Mouse (Mus musculus) kidney, postnatal 0 days (tissue): Measurements from ENCODE around the gene Nkx2-2. TPM values are rescaled to one million over a fixed set of nuclear protein-coding genes. Genes with fewer than 3 reads are reported as not detected.

Experiments
- ATAC-seq: fragments of 200-750 bp; cut with Nextera tagmentation; replicated peaks from 2 replicates; pipeline ENCODE4 v1.8.0; 2017; ENCODE audit warnings: low read depth, moderate number of reproducible peaks, moderate TSS enrichment, moderate library complexity; ENCODE audit not compliant: low FRiP score
- DNase-seq: peaks from one replicate; pipeline ENCODE4 v3.0.0-alpha.2; 2016; ENCODE audit warnings: low spot score
- H3K27ac ChIP-seq: fragments of 300-500 bp; sonication (generic); 2 replicates; pipeline ENCODE4 v1.5.1; 2014; ENCODE audit warnings: mild to moderate bottlenecking
- H3K27me3 ChIP-seq: fragments of 300-500 bp; sonication (generic); 2 replicates; pipeline ENCODE4 v1.6.1; 2014; ENCODE audit warnings: low read length, mixed read lengths; ENCODE audit not compliant: insufficient read depth
- H3K36me3 ChIP-seq: fragments of 300-500 bp; sonication (generic); 2 replicates; pipeline ENCODE4 v1.6.1; 2014; ENCODE audit warnings: low read length, mixed read lengths; ENCODE audit not compliant: insufficient read depth
- H3K4me1 ChIP-seq: fragments of 300-500 bp; sonication (generic); replicated peaks from 2 replicates; pipeline ENCODE4 v1.6.1; 2014; ENCODE audit warnings: antibody characterized with exemption, low read length, mixed read lengths; ENCODE audit not compliant: insufficient read depth
- H3K4me2 ChIP-seq: fragments of 300-500 bp; sonication (generic); 2 replicates; pipeline ENCODE4 v1.6.1; 2014; ENCODE audit warnings: mild to moderate bottlenecking, low read length, moderate library complexity, mixed read lengths
- H3K4me3 ChIP-seq: fragments of 300-500 bp; sonication (generic); replicated peaks from 2 replicates; pipeline ENCODE4 v1.5.1; 2014; ENCODE audit warnings: low read depth, low read length
- H3K9ac ChIP-seq: fragments of 300-500 bp; sonication (generic); 2 replicates; pipeline ENCODE4 v1.6.1; 2014; ENCODE audit warnings: low read depth, low read length
- H3K9me3 ChIP-seq: fragments of 300-500 bp; sonication (generic); replicated peaks from 2 replicates; pipeline ENCODE4 v1.6.1; 2016; ENCODE audit warnings: low read length, inconsistent platforms, mixed read lengths
- CTCF ChIP-seq: IDR thresholded peaks from 2 replicates; pipeline ENCODE4 v1.5.1; 2016; ENCODE audit warnings: antibody characterized with exemption, low read depth, mild to moderate bottlenecking, moderate library complexity
- WGBS: fragments of 180-500 bp; shearing (Covaris S2); extraction: QIAGEN DNeasy Blood & Tissue Kit; methylation state at CpG from one replicate; pipeline ENCODE4 v1.1.7; 2014; 5-methylcytosine and 5-hydroxymethylcytosine counted together
- polyA plus RNA-seq: library from polyadenylated mRNA; unstranded; fragments of >200 nt; fragmentation: Nextera tagmentation; extraction: Ambion mirVana; gene quantifications from 2 replicates; pipeline ENCODE4 v1.2.1, GENCODE M21; 2015

Gene Nkx2-2
- polyA plus RNA-seq, 1 experiment from 2014 or later: not detected

GRCm38 (mm10) chr2:147181926-147182708 is 11.9 kb downstream of the Nkx2-2 start:
- no peak for DNase-seq
- H3K9ac ChIP-seq: no peak overlapping the region
- H3K4me2 ChIP-seq: no peak overlapping the region
- no peak for ATAC-seq
- peaks cover 78% of the 10 kb centered on the region for H3K27me3 ChIP-seq
- 0 out of 2 replicates have a peak, but pooled peaks cover 7% of the 10 kb centered on the region for H3K4me1 ChIP-seq
- H3K27ac ChIP-seq: no peak overlapping the region
- 17% methylated on average over 18 of the region's 18 CpGs for WGBS
- no peak for TF ChIP-seq CTCF
- no peaks in the 10 kb centered on the region for H3K36me3 ChIP-seq
- no peaks in the 10 kb centered on the region for H3K9me3 ChIP-seq
- no peak overlapping the region for H3K4me3 ChIP-seq

- Histone ChIP-seq H3K4me3 (no peak overlapping the region), H3K4me2 (no peak overlapping the region), H3K9ac (no peak overlapping the region), H3K36me3 (no peaks in the 10 kb centered on the region), H3K27ac (no peak overlapping the region), H3K9me3 (no peaks in the 10 kb centered on the region), H3K27me3 (peaks cover 73% of the 10 kb centered on the region), H3K4me1 (0 out of 2 replicates have a peak, but pooled peaks cover 7% of the 10 kb centered on the region)
- no peak for TF ChIP-seq CTCF
- no peak for ATAC-seq
- no peak for DNase-seq
- 12% methylated on average over 5 of the region's 5 CpGs for WGBS
Observed at GRCm38 (mm10) chr2:147181304-147181665, 12.8 kb downstream of the Nkx2-2 start.

GRCm38 (mm10) chr2:147180649-147181303 is 13.3 kb downstream of the Nkx2-2 start:
- DNase-seq: no peak

GRCm38 (mm10) chr2:147178091-147179059 is 15.7 kb downstream of the Nkx2-2 start:
- Histone ChIP-seq H3K4me3 (peak overlapping the region; percentile 11), H3K27me3 (peaks cover 54% of the 10 kb centered on the region)

More at GRCm38 (mm10) chr2:147180649-147181303, 13.3 kb downstream of the Nkx2-2 start:
- WGBS: 6% methylated on average over 32 of the region's 32 CpGs
- no peak for ATAC-seq
- Histone ChIP-seq H3K36me3 (no peaks in the 10 kb centered on the region), H3K27ac (no peak overlapping the region), H3K4me2 (no peak overlapping the region), H3K27me3 (peaks cover 68% of the 10 kb centered on the region), H3K4me3 (no peak overlapping the region), H3K9me3 (no peaks in the 10 kb centered on the region), H3K4me1 (0 out of 2 replicates have a peak, but pooled peaks cover 7% of the 10 kb centered on the region), H3K9ac (no peak overlapping the region)
- TF ChIP-seq CTCF: no peak

GRCm38 (mm10) chr2:147177672-147178071 is 16.4 kb downstream of the Nkx2-2 start:
- WGBS: 8% methylated on average over 10 of the region's 10 CpGs

More at GRCm38 (mm10) chr2:147178091-147179059, 15.7 kb downstream of the Nkx2-2 start:
- Histone ChIP-seq H3K9me3 (no peaks in the 10 kb centered on the region), H3K4me2 (peak overlapping the region; percentile 59), H3K4me1 (0 out of 2 replicates have a peak, but pooled peaks cover 3% of the 10 kb centered on the region), H3K36me3 (no peaks in the 10 kb centered on the region), H3K27ac (no peak overlapping the region), H3K9ac (no peak overlapping the region)
- TF ChIP-seq CTCF: peak; percentile 79
- DNase-seq (peak; percentile 87), ATAC-seq (peak; percentile 80)
- WGBS: under 1% methylated on average over 39 of the region's 39 CpGs

GRCm38 (mm10) chr2:147175296-147175695 is 18.7 kb downstream of the Nkx2-2 start:
- no peak for ATAC-seq
- Histone ChIP-seq H3K36me3 (no peaks in the 10 kb centered on the region), H3K27me3 (peaks cover 27% of the 10 kb centered on the region)

More at GRCm38 (mm10) chr2:147177672-147178071, 16.4 kb downstream of the Nkx2-2 start:
- no peak overlapping the region for H3K27ac ChIP-seq
- peak overlapping the region; percentile 59 for H3K4me2 ChIP-seq
- no peaks in the 10 kb centered on the region for H3K36me3 ChIP-seq
- H3K4me3 ChIP-seq: peak overlapping the region; percentile 11; the same call in 1 of the 2 replicates
- peak; percentile 48 for ATAC-seq
- peaks cover 48% of the 10 kb centered on the region for H3K27me3 ChIP-seq
- no peaks in the 10 kb centered on the region for H3K9me3 ChIP-seq
- peak; percentile 91 for TF ChIP-seq CTCF
- 0 out of 2 replicates have a peak, but pooled peaks cover 3% of the 10 kb centered on the region for H3K4me1 ChIP-seq
- DNase-seq: peak; percentile 90
- no peak overlapping the region for H3K9ac ChIP-seq

More at GRCm38 (mm10) chr2:147175296-147175695, 18.7 kb downstream of the Nkx2-2 start:
- Histone ChIP-seq H3K27ac (no peak overlapping the region), H3K4me2 (no peak overlapping the region), H3K4me3 (no peak overlapping the region), H3K4me1 (0 out of 2 replicates have a peak, but pooled peaks cover 3% of the 10 kb centered on the region), H3K9me3 (no peaks in the 10 kb centered on the region), H3K9ac (no peak overlapping the region)
- no peak for DNase-seq
- no peak for TF ChIP-seq CTCF
- WGBS: 82% methylated on average over 11 of the region's 11 CpGs
